Mouse (Mus musculus): ENCODE data around the gene 1700122O11Rik. TPM values are rescaled to one million over a fixed set of nuclear protein-coding genes. Genes with fewer than 3 reads are reported as not detected.
A peak's percentile ranks its signal among the peaks of the same experiment; 100 is the strongest.

1700122O11Rik gene
- total RNA-seq, 4 experiments from 2014 or later, result not detected

- DNase-seq (ENCODE audit: low spot score in 2 of 2), result no peak
These were observed 9.8 kb downstream of the 1700122O11Rik start for GRCm38 (mm10) chr17:48028250-48028649.

GRCm38 (mm10) chr17:48027677-48028076 is 10.4 kb downstream of the 1700122O11Rik start:
- no peak for DNase-seq (ENCODE audit: low spot score in 2 of 2)

GRCm38 (mm10) chr17:48027019-48027418 is 11.1 kb downstream of the 1700122O11Rik start:
- no peak for DNase-seq (ENCODE audit: low spot score in 2 of 2)

GRCm38 (mm10) chr17:48024045-48024444 is 14.0 kb downstream of the 1700122O11Rik start:
- DNase-seq (ENCODE audit: low spot score in 2 of 2), result no peak

- no peak for DNase-seq (ENCODE audit: low spot score in 2 of 2)
These were observed 18.5 kb downstream of the 1700122O11Rik start for GRCm38 (mm10) chr17:48019585-48019984.

- DNase-seq (ENCODE audit: low spot score in 2 of 2), result no peak
These were observed 21.5 kb downstream of the 1700122O11Rik start for GRCm38 (mm10) chr17:48016566-48016965.

GRCm38 (mm10) chr17:48012561-48012960 is 25.5 kb downstream of the 1700122O11Rik start:
- no peak for DNase-seq (ENCODE audit: low spot score in 2 of 2)

GRCm38 (mm10) chr17:48011105-48011504 is 27.0 kb downstream of the 1700122O11Rik start:
- no peak for DNase-seq (ENCODE audit: low spot score in 2 of 2)

GRCm38 (mm10) chr17:48010283-48010682 is 27.8 kb downstream of the 1700122O11Rik start:
- no peak for DNase-seq (ENCODE audit: low spot score in 2 of 2)

- DNase-seq (ENCODE audit: low spot score in 2 of 2), result no peak
These were observed 32.3 kb downstream of the 1700122O11Rik start for GRCm38 (mm10) chr17:48005816-48006215.

GRCm38 (mm10) chr17:48005091-48005490 is 33.0 kb downstream of the 1700122O11Rik start:
- DNase-seq (ENCODE audit: low spot score in 2 of 2), result no peak

GRCm38 (mm10) chr17:48004619-48005018 is 33.5 kb downstream of the 1700122O11Rik start:
- DNase-seq (ENCODE audit: low spot score in 2 of 2), result no peak

- no peak for DNase-seq (ENCODE audit: low spot score in 2 of 2)
These were observed 35.6 kb downstream of the 1700122O11Rik start for GRCm38 (mm10) chr17:48002486-48002885.

- DNase-seq (ENCODE audit: low spot score in 2 of 2), result peak in 1 of 2 experiments; percentile 30
These were observed 36.3 kb downstream of the 1700122O11Rik start for GRCm38 (mm10) chr17:48001586-48002361.

- DNase-seq (ENCODE audit: low spot score in 2 of 2), result no peak
These were observed 36.9 kb downstream of the 1700122O11Rik start for GRCm38 (mm10) chr17:48001157-48001556.

GRCm38 (mm10) chr17:47999812-48000211 is 38.3 kb downstream of the 1700122O11Rik start:
- DNase-seq (ENCODE audit: low spot score in 2 of 2), result no peak

GRCm38 (mm10) chr17:47999403-47999802 is 38.7 kb downstream of the 1700122O11Rik start:
- DNase-seq (ENCODE audit: low spot score in 2 of 2), result no peak

GRCm38 (mm10) chr17:47997806-47998205 is 40.3 kb downstream of the 1700122O11Rik start:
- DNase-seq (ENCODE audit: low spot score in 2 of 2), result no peak

- no peak for DNase-seq (ENCODE audit: low spot score in 2 of 2)
These were observed 47.5 kb downstream of the 1700122O11Rik start for GRCm38 (mm10) chr17:47990392-47991123.

- DNase-seq (ENCODE audit: low spot score in 2 of 2), result no peak
These were observed 48.1 kb downstream of the 1700122O11Rik start for GRCm38 (mm10) chr17:47989951-47990378.

- no peak for DNase-seq (ENCODE audit: low spot score in 2 of 2)
These were observed 49.3 kb downstream of the 1700122O11Rik start for GRCm38 (mm10) chr17:47988811-47989210.

GRCm38 (mm10) chr17:47988074-47988473 is 50.0 kb downstream of the 1700122O11Rik start:
- no peak for DNase-seq (ENCODE audit: low spot score in 2 of 2)
